Mouse (Mus musculus) left cerebral cortex, postnatal 10 days (tissue): ENCODE data around the gene Tlx2. TPM values are rescaled to one million over a fixed set of nuclear protein-coding genes. Genes with fewer than 3 reads are reported as not detected.

ENCODE experiments used
- DNase-seq, 2 experiments: peaks; one replicate each; pipeline ENCODE4 v3.0.0; 2021 to 2022; ENCODE audit warnings: low spot score in 2 of 2, mixed read lengths in 1 of 2; ENCODE audit errors: extremely low spot score in 1 of 2
- intact Hi-C: fragments of 180-260 bp; cut with DNase I; formaldehyde crosslinking; loops from one replicate; pipeline ENCODE4 v1.15.1; 2025
- total RNA-seq, 2 experiments: library from RNA; stranded (reverse); gene quantifications; 2 replicates each; pipeline ENCODE4 v1.2.3; 2021

Gene Tlx2
- total RNA-seq, 2 experiments from 2014 or later = not detected

DNA sequence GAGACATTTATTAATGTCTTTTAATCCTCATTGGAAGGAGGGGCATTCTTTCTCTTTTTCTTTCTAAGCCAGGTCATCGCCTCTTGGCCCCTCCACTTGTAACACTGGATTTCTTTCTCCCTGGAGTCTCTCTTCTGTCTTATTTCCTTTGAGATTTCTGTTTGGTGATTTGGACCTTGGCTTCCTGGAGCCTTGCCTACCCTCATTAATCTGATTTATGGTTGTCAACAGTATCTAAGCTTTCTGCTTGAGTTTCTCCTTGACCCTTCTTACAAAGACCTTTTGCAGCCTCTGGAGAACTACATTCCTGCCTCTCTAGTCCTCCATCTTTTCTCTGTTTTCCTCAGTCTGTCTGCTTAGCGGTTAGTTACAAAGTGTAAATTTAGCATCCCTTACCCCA, 28.3 kb upstream of the Tlx2 start:
- no peak for DNase-seq
- intact Hi-C loops = no loop called here

DNA sequence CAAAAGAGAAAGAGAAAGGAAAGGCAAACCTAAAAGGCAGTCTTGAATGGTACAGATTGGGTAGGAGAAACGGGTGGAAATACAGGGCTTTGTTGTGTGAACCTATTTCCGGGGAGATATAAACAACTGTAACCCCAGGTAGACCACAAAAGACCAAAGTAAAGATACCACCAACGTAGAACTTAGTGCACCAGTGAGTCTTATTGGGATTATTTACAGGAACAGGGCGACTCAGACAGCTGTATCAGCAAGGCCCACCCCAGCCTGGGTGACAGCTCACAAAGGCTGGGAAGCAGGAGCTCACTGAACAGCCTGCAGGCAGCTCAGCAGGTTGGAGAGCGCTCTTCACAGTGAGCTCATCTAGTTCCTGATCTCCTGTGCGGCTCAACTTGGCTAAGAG, 25.9 kb upstream of the Tlx2 start:
- no peak for DNase-seq
- intact Hi-C loops = no loop called here

DNA sequence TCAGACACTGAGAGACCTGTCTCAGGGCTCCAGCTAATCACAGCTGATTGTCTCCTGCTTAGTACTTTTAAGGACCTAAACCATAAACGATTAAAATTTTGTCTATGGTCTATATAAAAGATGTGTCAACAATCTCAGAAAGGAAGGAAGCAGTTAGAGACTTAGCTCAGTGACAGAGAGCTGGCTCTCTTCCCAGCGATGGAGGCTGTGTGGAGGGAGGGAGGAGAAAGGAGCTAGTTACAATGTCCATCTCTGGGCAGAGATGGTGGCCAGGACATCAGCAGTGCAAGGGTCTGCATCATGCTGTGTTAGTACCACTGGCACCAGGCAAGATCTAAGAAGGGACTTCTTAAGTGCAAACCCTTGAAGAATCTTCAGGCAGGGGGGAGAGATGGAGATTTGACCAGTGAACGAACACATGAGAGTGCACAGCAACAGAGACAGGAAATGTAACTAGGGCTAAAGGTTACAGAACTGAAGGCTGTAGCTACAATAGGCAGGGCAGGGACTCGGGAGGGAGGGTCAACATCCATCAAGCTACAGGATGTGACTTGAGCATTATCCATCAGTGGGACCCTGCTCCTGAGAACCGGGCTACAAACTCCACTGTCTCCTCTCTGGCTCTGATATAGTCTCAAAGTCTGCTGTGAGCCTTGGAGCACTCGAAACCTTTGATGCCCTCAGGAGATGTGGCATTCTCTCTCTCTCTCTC, 22.5 kb upstream of the Tlx2 start:
- DNase-seq = no peak
- intact Hi-C loops = no loop called here

DNA sequence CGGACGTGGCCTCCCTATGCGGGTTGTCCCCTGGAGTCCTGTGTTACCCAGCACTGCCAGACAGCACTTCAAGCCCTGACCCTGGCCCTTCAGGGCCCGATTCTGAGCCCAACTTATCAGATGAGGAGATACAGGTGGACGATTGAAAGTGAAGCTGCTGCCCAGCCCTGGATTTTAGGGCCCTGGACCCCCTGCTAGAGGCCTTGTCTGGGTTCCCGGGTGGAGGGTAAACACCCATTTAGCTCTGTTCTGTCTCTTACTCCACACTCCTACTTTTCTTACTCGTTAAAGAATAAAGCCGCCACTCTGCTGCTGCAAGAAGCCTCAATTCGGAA, 17.8 kb upstream of the Tlx2 start:
- no peak for DNase-seq
- intact Hi-C loops = no loop called here

DNA sequence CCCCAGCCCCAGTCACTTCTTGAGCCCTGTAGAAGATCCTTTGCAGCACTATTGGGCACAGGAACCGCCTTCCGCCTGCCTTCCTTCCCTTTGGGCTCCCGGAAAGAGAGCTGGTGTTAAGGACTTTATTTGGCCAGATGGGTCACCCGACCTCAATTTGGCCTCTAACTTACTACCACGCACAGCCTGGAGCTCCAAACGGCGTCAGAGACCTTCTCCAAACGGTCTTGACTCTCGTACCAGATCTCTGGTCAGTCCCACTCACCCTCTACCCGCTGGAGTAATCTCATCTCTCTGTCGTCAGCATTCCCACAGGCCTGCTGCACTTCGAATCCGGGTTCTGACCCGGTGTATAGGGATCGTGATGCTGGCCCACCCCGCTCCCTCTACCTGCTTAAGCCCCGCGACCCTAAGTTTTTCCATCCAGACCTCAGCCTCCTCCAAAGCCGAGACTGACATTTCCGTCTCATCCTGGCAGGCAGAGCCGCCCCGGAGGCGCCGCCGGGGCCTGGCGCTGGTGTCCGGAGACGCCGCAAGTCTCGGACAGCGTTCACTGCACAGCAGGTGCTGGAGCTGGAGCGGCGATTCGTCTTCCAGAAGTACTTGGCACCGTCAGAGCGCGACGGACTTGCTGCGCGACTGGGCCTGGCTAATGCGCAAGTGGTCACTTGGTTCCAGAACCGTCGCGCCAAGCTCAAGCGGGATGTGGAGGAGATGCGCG, 17.3 kb upstream of the Tlx2 start:
- DNase-seq = peak in 1 of 2 experiments; percentile 40

DNA sequence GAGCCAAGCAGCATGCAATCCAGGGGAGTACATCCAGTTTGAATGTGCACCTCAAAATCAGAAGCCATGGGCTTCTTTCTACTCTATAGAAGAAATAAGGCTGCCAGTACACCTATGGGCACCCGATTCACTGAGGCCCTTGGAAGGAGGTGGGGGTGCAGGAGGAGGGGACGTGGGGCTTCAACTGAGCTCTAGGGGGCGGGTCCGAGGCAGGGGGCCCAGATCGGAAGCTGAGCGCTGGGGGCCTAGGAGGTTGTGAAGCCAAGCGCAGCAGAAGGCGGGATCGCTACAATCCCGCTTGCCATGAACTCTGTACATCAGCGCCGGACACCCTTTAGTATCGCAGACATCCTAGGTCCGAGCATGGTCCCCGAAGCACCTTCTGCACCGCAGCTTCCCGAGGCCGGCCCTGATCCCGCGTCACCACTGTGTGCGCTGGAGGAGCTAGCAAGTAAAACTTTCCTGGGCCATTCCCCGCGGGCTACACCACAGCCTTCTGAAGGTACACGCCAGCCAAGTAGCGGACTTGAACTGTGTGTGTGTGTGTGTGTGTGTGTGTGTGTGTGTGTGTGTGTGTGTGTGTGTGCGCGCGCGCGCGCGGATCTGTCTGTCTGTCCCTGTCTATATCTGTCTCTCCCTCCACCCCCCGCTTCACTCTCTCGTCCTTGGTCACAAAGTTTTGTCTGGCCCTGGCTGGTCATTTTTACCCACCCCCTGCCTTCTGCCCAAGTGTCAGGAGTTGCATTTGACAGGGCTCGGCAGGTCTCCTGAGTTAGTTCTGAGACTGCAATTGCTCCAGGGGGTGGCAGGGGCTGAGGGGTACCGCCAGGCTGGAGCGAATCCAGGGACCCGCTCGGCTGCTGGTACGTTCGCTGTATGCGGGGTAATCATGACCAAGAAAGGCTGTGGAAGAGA, 16.3 kb upstream of the Tlx2 start, which contains the start of gene Lbx2:
Lbx2 (plus strand) TSS at position 247 of the 915 bp plus-strand sequence.
- no peak for DNase-seq
- intact Hi-C loops = no loop called here

More for the DNA sequence above, 17.3 kb upstream of the Tlx2 start:
- intact Hi-C loops = no loop called here

DNA sequence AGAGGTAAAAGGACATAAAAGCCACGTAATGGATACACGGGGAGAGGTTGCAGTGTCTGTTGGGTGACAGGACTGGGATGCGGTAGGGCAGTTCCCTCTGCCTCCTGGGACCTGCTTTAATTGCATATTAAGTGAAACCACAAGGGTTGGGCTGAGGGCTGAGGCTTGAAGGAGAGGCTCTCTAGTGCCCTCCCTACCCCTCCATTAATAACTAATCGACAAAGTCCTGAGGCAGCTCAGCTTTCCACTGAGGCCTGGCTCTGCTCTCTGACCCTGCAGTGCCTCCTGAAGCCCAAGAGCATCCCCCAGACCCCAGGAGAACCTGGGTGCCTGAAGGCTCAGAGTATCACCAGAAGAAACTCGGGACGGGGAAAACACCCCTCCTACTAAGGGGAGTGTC, 14.4 kb upstream of the Tlx2 start:
- no peak for DNase-seq
- intact Hi-C loops = no loop called here

DNA sequence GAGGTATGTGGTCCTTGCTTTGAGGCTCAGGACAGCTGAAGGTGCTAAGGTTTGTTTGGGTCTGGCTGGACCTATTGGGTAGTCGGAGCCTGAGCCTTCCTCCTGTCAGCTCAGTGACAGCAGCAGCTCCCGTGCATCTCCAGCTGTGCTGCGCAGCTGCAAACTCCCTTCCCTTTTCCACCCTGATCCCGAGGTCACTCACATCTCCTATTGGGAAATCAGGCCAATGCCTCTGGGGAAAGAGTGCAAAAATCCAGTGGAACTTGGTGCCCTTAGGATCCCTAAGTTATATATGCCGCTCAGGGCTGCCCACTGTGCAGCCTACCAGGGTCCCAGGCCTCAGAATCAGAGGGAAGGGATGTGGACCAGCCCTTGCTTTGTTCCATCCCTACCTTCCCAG, 13.4 kb upstream of the Tlx2 start:
- intact Hi-C loops = no loop called here
- DNase-seq = no peak

DNA sequence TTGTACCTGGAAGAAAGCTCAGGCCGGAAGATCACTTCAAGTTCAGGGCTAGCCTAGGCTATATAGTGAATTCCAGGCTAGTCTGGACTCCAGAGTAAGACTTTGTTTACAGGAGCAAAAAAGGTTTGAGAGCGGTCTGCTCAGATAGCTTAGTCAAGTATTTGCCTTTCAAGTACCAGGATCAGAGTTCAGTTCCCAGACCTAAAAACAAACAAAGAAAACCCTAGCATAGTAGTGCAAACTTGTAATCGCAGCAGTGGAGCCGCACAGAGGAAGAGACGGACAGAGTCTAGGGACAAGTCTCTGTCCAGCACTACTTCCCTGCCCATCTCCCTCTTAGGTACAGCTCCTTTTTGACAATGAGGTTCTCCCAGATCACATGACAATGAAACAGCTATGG, 10.1 kb upstream of the Tlx2 start:
- DNase-seq = no peak
- intact Hi-C loops = no loop called here

DNA sequence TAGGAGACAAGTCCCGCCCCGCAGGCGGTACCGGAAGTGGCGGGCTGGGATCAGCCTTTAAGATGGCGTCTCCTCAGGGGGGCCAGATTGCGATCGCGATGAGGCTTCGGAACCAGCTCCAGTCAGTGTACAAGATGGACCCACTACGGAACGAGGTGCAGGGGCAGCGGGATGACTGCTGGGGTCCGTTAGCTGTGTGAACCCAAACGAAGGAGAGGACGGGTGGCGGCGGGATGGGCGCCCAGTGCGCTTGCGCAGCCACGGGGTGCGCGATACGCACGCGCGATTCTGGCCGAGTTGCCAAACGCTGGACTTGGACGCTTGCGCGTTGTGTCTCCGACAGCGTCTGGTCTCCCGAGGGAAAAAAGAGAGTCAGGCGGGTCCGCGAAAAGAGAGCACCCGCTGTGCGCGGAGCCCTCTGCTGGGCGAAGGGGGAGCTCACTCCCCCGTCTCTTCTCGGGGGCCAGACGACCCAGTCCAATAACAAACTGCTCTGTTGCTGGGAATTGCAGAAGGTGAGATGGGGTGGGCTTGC, 8.3 kb upstream of the Tlx2 start:
- peak; percentile 97 to 99 for DNase-seq
- intact Hi-C loops = loop anchor here (2.0 kb wide), 1 partner anchor 82 kb away; no protein-coding TSS in a partner anchor

DNA sequence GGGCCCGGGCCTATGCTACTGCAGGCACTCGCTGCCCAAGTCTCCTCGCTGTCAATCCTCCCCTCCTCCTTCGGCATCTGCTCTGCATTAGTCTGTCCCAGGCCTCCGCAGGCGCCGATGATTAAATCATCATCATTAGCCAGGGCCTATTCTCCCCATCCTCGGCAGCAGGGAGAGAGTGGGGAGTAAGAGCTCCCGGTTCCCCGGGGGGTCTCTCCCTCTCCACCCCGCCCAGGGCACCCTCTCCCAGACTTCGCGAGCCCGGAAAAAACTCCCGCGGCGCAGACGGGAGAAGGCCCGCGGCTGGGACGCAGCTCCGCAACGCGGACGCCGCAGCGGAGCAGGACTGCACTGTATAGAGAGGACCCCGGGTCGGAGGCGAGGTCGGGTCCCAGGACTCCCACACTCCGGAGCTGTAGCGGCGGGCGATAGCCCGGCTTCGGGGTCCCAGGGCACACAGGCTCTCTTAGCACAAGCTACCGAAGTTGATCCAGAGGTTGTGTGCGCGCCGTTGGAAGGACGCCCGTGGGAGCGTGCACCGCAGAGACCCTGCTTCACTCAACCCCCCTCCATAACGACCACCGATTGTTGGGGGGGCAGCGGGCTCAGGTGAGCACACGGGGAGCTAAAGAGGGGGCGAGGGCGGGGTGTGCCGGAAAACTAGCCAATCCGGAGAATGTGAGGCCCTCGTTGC, 7.7 kb upstream of the Tlx2 start, which contains the start of gene Pcgf1:
Pcgf1 (plus strand) TSS at position 240 of the 694 bp plus-strand sequence.
- no peak for DNase-seq
- intact Hi-C loops = loop anchor here (2.0 kb wide), 1 partner anchor 81 kb away; no protein-coding TSS in a partner anchor

DNA sequence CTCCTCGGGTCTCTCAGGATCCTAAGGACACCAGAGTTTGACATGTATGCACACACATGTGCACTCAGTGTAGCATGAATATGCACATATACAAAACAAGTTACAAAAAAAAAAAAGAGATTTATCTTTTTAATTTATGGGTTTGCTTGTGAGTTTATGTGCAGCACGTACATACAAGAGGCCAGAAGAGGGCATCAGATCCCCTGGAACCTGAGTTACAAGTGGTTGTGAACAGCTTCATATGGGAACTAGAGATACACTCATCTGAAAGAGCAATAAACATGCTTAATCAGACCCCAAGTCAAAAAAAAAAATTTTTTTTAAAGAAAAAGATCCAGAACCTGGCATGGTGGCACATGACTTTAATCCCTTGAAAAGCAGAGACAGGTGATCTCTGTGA, 4.9 kb upstream of the Tlx2 start:
- intact Hi-C loops = no loop called here
- DNase-seq = no peak

DNA sequence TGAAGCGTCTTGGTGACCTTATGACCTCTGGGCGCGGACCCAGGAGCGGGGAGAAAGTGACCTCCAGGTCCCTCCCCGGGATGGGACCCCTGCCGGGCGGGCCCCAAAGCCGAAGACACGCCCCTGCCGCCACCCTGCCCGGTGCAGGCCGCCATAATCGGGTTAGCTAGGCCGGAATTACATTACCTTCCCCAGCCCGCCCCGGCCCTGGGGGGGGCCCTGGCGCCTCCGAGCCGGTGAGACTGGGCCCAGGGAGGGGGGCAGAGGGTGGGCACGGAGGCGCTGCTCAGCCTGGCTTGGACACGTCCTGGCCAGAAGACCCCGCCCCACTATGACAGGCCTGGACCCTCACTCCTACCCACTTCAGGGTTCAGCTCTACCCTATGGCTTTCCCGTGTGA, 1.1 kb upstream of the Tlx2 start:
- intact Hi-C loops = no loop called here
- DNase-seq = peak in 1 of 2 experiments; percentile 54

DNA sequence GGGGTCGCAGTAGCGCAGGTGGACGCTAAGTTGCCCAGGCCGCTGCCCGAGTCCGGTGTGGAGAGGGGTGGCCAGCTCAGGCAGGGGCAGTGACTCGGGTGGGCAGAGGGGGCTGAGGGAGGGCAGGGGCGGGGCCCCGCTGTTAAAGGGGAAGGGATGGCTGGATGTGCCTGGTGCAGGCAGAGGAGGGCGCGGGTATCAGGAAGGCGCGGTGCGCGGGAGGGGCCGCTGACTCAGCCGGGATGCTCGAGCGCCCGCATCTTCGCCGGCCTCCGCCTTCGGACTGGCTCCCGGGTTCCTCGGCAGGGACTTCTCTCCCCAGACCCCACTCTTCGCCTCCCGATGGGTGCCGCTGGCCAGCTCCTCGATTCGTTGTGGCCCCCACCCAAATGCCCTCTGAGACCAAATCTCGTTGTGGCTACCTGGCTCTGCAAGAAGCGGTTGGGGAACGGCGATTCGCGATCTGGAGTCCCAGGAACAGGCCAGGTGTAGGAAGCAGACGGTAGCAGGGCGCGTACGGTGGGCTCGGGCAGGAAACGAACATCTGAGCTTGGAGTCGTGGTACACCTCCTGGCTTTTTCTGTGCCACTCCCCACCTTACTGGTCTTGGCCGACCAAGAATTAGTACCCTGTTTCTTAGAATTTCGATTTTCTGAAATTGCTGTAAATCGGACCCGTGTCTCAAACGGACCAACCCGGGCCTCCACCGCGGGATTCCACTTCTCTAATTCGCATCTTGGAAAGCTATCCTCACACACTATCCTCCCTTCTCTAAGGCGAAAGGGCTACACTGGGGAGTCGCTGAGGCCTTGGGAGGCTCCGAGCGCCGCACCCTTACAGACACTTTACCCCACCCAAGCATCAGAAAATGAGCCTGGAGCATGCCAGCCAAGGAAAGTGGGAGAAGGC, 472 bp upstream of the Tlx2 start:
- intact Hi-C loops = no loop called here
- DNase-seq = no peak

DNA sequence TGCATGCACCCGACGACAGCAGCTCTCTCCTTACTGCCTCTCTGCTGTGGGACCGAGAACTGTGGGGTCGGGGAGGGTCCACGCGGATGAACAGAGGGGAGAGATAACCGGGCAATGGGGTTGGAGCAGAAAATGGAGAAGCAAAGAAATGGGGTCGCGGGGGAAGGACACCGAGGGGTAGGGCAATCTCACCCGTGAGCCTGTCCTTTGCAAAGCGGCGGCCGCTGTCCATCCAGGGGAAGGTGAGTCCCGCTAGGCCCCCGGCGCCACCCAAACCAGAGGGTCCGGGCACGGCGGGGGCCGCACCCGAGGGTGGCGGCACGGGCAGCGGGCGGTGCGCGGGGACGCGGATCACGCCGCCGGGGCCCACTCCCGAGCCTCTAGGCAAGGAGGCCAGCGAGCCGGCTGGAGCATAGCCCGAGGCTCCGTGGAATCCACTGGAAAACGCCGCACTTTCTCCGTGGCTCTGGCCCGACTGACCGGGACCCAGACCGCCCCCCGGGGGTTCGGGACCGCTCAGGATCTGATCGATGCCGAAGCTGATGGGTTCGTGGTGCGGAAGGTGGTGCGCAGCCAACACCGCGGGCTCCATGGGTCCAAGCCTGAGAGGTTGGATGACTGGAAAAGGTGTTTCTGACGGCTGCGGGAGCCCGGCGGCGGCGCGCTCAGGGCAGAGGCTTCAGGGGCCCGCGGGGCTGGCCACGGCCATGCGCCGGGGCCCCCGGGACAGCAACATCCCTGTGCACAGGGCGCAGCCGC, 426 bp downstream of the Tlx2 start:
- no peak for DNase-seq
- intact Hi-C loops = no loop called here

DNA sequence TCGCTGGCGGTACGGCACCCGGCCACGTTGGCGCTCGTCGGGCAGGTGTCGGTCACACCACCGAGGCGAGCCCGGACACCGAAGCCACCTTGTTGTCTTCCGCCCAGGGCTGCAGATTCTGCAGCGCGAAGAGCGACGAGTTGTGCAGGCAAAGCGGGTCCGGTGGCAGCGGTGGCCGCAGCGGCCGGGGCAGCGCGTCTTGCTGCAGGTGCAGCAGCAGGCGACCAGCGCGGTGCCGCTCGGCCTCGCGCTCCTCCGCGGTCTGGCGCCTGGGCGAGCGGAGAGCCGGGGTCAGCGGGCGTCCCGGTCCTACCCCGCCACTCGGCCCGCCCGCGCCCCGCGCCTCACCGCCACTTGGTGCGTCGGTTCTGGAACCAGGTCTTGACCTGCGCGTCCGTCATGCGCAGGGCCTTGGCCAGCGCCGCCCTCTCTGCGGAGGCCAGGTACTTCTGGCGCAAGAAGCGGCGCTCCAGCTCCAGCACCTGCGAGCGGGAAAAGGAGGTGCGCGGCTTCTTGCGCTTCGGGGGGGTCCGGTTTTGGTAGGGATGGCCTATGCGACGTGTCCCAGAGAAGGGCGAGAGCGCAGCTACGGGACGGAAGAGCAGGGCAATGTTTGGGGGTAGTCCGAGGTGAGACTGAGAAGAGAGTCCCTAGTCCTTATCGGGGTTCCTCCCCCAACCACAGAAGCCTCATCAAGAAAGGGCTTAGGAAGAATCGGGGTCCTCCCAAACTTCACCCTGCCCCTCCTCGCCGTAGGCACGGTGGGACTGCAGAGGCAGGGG, 1.2 kb downstream of the Tlx2 start:
- no peak for DNase-seq
- intact Hi-C loops = no loop called here
